Mouse (Mus musculus) hindbrain, embryonic 11.5 days (tissue): ENCODE results near the gene Olfr1411. TPM values are rescaled to one million over a fixed set of nuclear protein-coding genes. Genes with fewer than 3 reads are reported as not detected.

Source experiments
- ATAC-seq: fragments of 200-750 bp; cut with Nextera tagmentation; 2 replicates; pipeline ENCODE4 v1.8.0; 2017; ENCODE audit warnings: mild to moderate bottlenecking, moderate TSS enrichment, moderate library complexity; ENCODE audit not compliant: low FRiP score
- DNase-seq: peaks from one replicate; pipeline ENCODE4 v3.0.0-alpha.2; 2015; ENCODE audit warnings: low spot score
- H3K27ac ChIP-seq: fragments of 300-500 bp; sonication (generic); 2 replicates; pipeline ENCODE4 v1.5.1; 2014; ENCODE audit warnings: mild to moderate bottlenecking, low read depth, low read length
- H3K27me3 ChIP-seq: fragments of 300-500 bp; sonication (generic); 2 replicates; pipeline ENCODE4 v1.6.1; 2014; ENCODE audit warnings: mild to moderate bottlenecking, low read length, moderate library complexity, mixed read lengths; ENCODE audit not compliant: control insufficient read depth, insufficient read depth
- H3K36me3 ChIP-seq: fragments of 300-500 bp; sonication (generic); 2 replicates; pipeline ENCODE4 v1.6.1; 2014; ENCODE audit warnings: mild to moderate bottlenecking, low read length, moderate library complexity, mixed read lengths; ENCODE audit not compliant: control insufficient read depth, insufficient read depth
- H3K4me1 ChIP-seq: fragments of 300-500 bp; sonication (generic); replicated peaks from 2 replicates; pipeline ENCODE4 v1.6.1; 2014; ENCODE audit warnings: low read length, mixed read lengths; ENCODE audit not compliant: control insufficient read depth, insufficient read depth
- H3K4me2 ChIP-seq: fragments of 300-500 bp; sonication (generic); replicated peaks from 2 replicates; pipeline ENCODE4 v1.6.1; 2014; ENCODE audit warnings: mild to moderate bottlenecking, low read depth, low read length
- H3K4me3 ChIP-seq: fragments of 300-500 bp; sonication (generic); 2 replicates; pipeline ENCODE4 v1.5.1; 2014; ENCODE audit warnings: low read depth, low read length
- H3K9ac ChIP-seq: fragments of 300-500 bp; sonication (generic); 2 replicates; pipeline ENCODE4 v1.6.1; 2014; ENCODE audit warnings: low read depth, low read length
- H3K9me3 ChIP-seq: fragments of 300-500 bp; sonication (generic); 2 replicates; pipeline ENCODE4 v1.6.1; 2016; ENCODE audit warnings: low read length; ENCODE audit not compliant: control insufficient read depth
- WGBS: fragments of 180-500 bp; shearing (Covaris S2); extraction: QIAGEN DNeasy Blood & Tissue Kit; methylation state at CpG from one replicate; pipeline ENCODE4 v1.1.7; 2014; 5-methylcytosine and 5-hydroxymethylcytosine counted together
- polyA plus RNA-seq: library from polyadenylated mRNA; unstranded; fragments of >200 nt; fragmentation: Nextera tagmentation; extraction: Ambion mirVana; gene quantifications from 2 replicates; pipeline ENCODE4 v1.2.1, GENCODE M21; 2014

The Olfr1411 gene
- polyA plus RNA-seq = not detected in 2 replicates

DNA sequence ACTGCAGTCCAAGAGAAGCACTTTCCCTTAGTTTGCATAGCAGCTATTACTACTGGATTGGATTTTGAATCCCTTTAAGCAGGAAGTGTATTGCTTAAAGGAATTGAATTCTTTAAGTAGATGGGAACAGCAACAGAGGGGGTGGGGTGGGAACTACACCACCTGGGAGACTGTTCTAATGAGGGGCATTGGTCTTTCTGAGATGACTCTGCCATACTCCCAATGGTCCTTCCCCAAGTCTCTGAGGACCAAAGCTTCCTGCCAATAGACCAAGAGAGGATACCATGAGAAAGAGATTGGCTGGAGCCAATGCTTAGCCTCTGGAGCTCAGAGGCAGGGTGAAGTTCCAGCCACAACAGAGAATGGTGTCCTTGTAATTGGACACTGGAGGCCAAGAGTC is at the start of gene Olfr1411:
TSS of gene Olfr1411 (plus strand) at position 301 of the 400 bp plus-strand sequence.
- H3K36me3 ChIP-seq = no peaks in the 10 kb centered on the region
- no peaks in the 10 kb centered on the region for H3K4me1 ChIP-seq
- H3K9ac ChIP-seq = no peak within 1 kb of the TSS
- H3K27me3 ChIP-seq = no peaks in the 10 kb centered on the region
- ATAC-seq (no peak), DNase-seq (no peak)
- no peak within 1 kb of the TSS for H3K4me3 ChIP-seq
- no peaks in the 10 kb centered on the region for H3K9me3 ChIP-seq
- no peak within 1 kb of the TSS for H3K27ac ChIP-seq
- no peak within 1 kb of the TSS for H3K4me2 ChIP-seq

DNA sequence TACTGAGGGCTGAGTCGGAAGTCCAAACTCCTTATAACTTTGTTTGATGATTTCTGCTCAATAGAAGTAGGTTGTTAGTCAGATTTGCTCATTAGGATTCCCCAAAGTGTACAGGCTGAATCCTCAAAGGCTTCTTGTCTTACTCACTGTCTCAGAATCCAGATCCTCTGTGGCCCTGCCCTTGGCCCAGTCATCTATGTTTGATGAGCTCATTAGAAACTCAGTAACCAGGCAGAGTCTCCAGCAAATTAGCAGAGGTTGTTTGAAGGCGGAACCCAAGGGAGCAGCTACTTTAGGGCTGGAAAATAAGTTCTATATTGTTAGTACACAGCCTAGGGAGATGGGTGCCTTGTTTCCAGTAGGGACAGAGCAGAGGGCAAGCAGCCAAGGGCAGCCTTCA is 48.3 kb upstream of the Olfr1411 start:
- H3K27me3 ChIP-seq = no peaks in the 10 kb centered on the region
- 82% methylated on average over 2 of the region's 2 CpGs for WGBS
- no peak overlapping the region for H3K27ac ChIP-seq
- no peaks in the 10 kb centered on the region for H3K36me3 ChIP-seq
- H3K4me1 ChIP-seq = no peaks in the 10 kb centered on the region
- H3K9ac ChIP-seq = no peak overlapping the region
- no peak overlapping the region for H3K4me3 ChIP-seq
- no peak overlapping the region for H3K4me2 ChIP-seq
- H3K9me3 ChIP-seq = no peaks in the 10 kb centered on the region
- DNase-seq = no peak
- ATAC-seq = no peak

DNA sequence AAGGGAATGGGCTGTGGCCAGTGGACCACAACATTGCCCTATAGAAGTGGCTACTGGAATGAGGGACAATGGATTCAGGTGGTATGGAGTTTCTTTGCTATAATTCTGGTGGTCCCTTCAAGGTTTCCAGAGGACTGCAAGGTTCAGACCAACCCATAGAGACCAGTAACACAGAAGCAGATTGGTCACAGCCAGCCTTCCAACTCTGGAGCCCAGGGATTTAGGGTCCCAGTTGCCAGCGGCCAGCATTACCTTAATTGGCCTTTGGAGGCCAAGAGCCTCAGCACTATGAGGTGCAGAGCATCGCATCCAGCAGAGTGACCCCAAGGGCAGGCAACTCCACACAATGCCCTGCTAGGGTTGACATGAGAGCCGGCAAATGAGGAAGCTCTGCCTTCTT is 23.2 kb upstream of the Olfr1411 start, which contains the start of gene Olfr1413:
TSS of gene Olfr1413 (plus strand) at position 301 of the 400 bp plus-strand sequence.
- Histone ChIP-seq H3K4me3 (no peak within 1 kb of the TSS), H3K4me2 (no peak within 1 kb of the TSS), H3K27me3 (no peaks in the 10 kb centered on the region), H3K4me1 (no peaks in the 10 kb centered on the region), H3K9ac (no peak within 1 kb of the TSS), H3K36me3 (no peaks in the 10 kb centered on the region), H3K27ac (no peak within 1 kb of the TSS), H3K9me3 (no peaks in the 10 kb centered on the region)
- DNase-seq (no peak), ATAC-seq (no peak)
- 90% methylated on average over 3 of the region's 3 CpGs for WGBS

DNA sequence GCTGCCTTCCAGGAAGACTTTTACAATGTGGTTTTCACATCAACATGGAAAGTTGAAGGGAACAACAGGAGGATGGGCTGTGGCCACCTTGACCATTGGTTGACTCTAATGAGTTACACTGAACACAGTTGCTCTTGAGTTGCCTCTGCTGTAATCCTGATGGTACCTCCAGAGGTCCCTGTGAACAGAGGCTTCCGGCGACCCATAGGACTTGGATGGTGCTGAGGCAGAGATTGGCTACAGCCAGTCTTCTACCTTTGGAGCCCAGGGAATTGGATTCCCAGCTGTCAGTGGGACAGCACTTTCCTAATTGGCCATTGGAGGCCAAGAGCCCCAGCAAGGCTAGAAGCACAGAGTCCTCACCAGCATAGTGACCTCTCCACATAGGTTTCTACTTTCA is 8.7 kb upstream of the Olfr1411 start, which contains the start of gene Olfr1412:
TSS of gene Olfr1412 (plus strand) at position 301 of the 400 bp plus-strand sequence.
- Histone ChIP-seq H3K4me2 (no peak within 1 kb of the TSS), H3K9ac (no peak within 1 kb of the TSS), H3K4me3 (no peak within 1 kb of the TSS), H3K27ac (no peak within 1 kb of the TSS), H3K4me1 (no peaks in the 10 kb centered on the region), H3K36me3 (no peaks in the 10 kb centered on the region), H3K27me3 (no peaks in the 10 kb centered on the region), H3K9me3 (no peaks in the 10 kb centered on the region)
- DNase-seq = no peak
- 79% methylated on average over 2 of the region's 2 CpGs for WGBS
- ATAC-seq = no peak

DNA sequence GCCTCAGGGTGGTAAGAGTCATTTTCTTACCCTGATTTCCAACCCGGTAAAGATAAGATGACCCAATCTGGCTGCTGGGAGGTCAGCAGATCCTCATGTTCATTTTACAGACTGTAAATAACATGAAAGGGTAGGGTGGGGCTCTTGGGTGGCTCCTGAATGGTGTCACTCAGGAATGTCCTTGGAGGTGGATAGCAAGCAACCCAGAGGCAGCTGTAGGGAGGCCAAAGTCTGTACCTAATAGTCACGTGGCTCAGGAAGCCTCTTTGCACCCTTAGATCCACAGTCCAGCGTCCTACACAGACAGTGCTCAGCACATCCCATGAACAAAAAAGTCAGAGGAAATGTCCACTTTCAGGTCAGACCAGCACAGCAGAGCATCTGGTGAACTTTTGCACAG is 1.8 kb downstream of the Olfr1411 start:
- Histone ChIP-seq H3K27ac (no peak overlapping the region), H3K4me3 (no peak overlapping the region), H3K4me2 (no peak overlapping the region), H3K9ac (no peak overlapping the region), H3K27me3 (no peaks in the 10 kb centered on the region), H3K4me1 (no peaks in the 10 kb centered on the region), H3K36me3 (no peaks in the 10 kb centered on the region), H3K9me3 (no peaks in the 10 kb centered on the region)
- DNase-seq (no peak), ATAC-seq (no peak)
- WGBS = 89% methylated on average over 3 of the region's 3 CpGs

DNA sequence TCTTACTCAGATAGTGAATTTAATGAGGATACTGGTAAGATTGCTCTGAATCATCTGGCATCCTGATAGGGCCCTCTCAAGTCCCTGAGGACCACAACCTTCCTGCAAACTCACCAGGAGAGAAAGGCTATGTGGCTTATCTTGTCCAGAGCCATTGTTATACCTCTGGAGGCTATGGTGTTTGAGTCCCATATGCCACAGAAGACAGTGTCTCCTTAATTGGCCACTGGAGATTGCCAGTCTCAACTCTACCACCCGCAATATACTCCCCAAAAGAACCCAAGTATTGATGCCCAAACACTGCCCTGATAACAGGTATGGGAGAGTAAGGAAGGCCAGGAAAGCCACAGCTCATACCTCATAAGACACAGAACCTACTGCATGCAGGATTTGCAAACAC is 11.3 kb downstream of the Olfr1411 start, which contains the start of gene Olfr1410:
TSS of gene Olfr1410 (plus strand) at position 301 of the 400 bp plus-strand sequence.
- Histone ChIP-seq H3K27me3 (no peaks in the 10 kb centered on the region), H3K36me3 (no peaks in the 10 kb centered on the region), H3K9me3 (no peaks in the 10 kb centered on the region), H3K4me1 (no peaks in the 10 kb centered on the region), H3K27ac (no peak within 1 kb of the TSS), H3K4me3 (no peak within 1 kb of the TSS), H3K4me2 (no peak within 1 kb of the TSS), H3K9ac (no peak within 1 kb of the TSS)
- ATAC-seq (no peak), DNase-seq (no peak)
- 79% methylated on average over 1 of the region's 1 CpGs for WGBS

DNA sequence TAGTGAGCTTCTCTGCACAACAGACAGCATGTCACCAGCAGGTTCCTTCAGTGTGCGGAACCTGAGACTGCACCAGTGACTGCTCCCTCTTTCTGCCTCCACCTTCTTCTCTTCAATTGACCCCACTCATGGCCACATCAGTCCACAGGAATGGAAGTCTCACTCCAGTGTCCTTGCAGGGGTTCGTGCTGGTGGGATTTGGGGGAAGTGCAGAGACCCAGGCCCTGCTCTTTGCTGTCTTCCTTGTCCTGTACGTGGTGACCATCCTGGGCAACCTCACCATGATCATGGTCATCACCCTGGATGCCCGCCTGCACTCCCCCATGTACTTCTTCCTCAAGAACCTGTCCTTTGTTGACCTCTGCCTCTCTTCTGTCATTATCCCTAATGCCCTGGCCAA is 13.5 kb downstream of the Olfr1411 start:
- H3K36me3 ChIP-seq = no peaks in the 10 kb centered on the region
- no peak overlapping the region for H3K27ac ChIP-seq
- no peaks in the 10 kb centered on the region for H3K27me3 ChIP-seq
- no peak overlapping the region for H3K4me3 ChIP-seq
- no peaks in the 10 kb centered on the region for H3K9me3 ChIP-seq
- WGBS = 77% methylated on average over 4 of the region's 4 CpGs
- DNase-seq = no peak
- no peak for ATAC-seq
- H3K4me1 ChIP-seq = no peaks in the 10 kb centered on the region
- H3K9ac ChIP-seq = no peak overlapping the region
- no peak overlapping the region for H3K4me2 ChIP-seq

DNA sequence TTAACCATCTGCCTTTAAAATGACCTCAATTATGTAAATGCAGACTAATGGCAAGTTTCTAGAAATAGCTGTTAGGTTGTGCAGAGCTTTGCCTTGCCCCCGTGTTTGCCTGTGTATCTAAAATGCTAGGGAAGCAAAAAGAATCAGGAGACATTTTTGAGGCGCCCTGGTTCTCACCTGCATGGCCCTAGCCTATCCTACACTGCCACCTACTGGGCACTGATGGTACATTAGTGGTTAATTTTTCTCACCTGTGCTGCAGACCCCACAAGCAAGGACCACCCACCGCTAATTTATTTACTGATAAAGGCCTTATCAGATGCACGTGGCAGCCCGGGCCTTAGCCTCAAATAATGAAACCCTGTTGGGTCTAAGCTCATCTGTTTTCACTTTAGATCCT is 16.8 kb downstream of the Olfr1411 start:
- H3K9ac ChIP-seq = no peak overlapping the region
- no peak overlapping the region for H3K4me2 ChIP-seq
- ATAC-seq (no peak), DNase-seq (peak; percentile 73)
- H3K36me3 ChIP-seq = no peaks in the 10 kb centered on the region
- no peak overlapping the region for H3K27ac ChIP-seq
- no peak overlapping the region for H3K4me3 ChIP-seq
- no peaks in the 10 kb centered on the region for H3K9me3 ChIP-seq
- no peaks in the 10 kb centered on the region for H3K27me3 ChIP-seq
- 12% methylated on average over 5 of the region's 5 CpGs for WGBS
- no peaks in the 10 kb centered on the region for H3K4me1 ChIP-seq

DNA sequence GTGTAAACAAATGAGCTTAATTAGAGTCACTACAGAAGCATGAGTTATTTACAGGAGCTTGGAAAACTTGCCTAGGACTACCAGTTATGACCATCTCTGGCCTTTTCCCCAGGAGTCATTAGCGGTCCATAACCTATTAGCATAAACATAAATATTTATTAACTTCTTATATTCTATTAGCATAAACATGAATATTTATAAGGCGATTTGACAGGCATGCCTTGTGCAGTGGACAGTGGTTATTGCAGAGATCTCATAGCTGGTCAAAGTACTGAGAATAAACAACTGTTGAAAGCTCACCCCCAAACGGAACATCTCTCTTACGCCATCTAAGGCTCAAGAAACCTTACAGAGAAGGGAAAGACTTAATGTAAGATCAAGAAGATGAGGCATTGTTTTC is 19.0 kb downstream of the Olfr1411 start:
- no peaks in the 10 kb centered on the region for H3K36me3 ChIP-seq
- DNase-seq = peak; percentile 4
- no peaks in the 10 kb centered on the region for H3K27me3 ChIP-seq
- peak; percentile 40; the same call in 1 of the 2 replicates for ATAC-seq
- H3K4me3 ChIP-seq = no peak overlapping the region
- no peak overlapping the region for H3K9ac ChIP-seq
- H3K27ac ChIP-seq = no peak overlapping the region
- 40% methylated on average over 4 of the region's 4 CpGs for WGBS
- H3K4me2 ChIP-seq = no peak overlapping the region
- H3K9me3 ChIP-seq = no peaks in the 10 kb centered on the region
- H3K4me1 ChIP-seq = 0 out of 2 replicates have a peak, but pooled peaks cover 2% of the 10 kb centered on the region
